Mouse (Mus musculus): Measurements from ENCODE around the gene Igsf9b.

Gene Igsf9b

GRCm38 (mm10) chr9:27289543-27290308, 9.3 kb upstream of the Igsf9b start:
- no peak for DNase-seq (ENCODE audit: low spot score)

GRCm38 (mm10) chr9:27294380-27294779, 4.6 kb upstream of the Igsf9b start:
- DNase-seq (ENCODE audit: low spot score), result no peak

- DNase-seq (ENCODE audit: low spot score), result no peak
These were observed 533 bp downstream of the Igsf9b start for GRCm38 (mm10) chr9:27299286-27300187.

GRCm38 (mm10) chr9:27300188-27300691, 1.2 kb downstream of the Igsf9b start:
- no peak for DNase-seq (ENCODE audit: low spot score)

- no peak for DNase-seq (ENCODE audit: low spot score)
These were observed 1.7 kb downstream of the Igsf9b start for GRCm38 (mm10) chr9:27300698-27301097.

GRCm38 (mm10) chr9:27301486-27301885, 2.5 kb downstream of the Igsf9b start:
- DNase-seq (ENCODE audit: low spot score), result no peak

GRCm38 (mm10) chr9:27302291-27302690, 3.3 kb downstream of the Igsf9b start:
- no peak for DNase-seq (ENCODE audit: low spot score)

- no peak for DNase-seq (ENCODE audit: low spot score)
These were observed 4.8 kb downstream of the Igsf9b start for GRCm38 (mm10) chr9:27303571-27304484.

GRCm38 (mm10) chr9:27304485-27305102, 5.6 kb downstream of the Igsf9b start:
- no peak for DNase-seq (ENCODE audit: low spot score)

- no peak for DNase-seq (ENCODE audit: low spot score)
These were observed 6.5 kb downstream of the Igsf9b start for GRCm38 (mm10) chr9:27305502-27305901.

GRCm38 (mm10) chr9:27306642-27307041, 7.6 kb downstream of the Igsf9b start:
- DNase-seq (ENCODE audit: low spot score), result no peak

GRCm38 (mm10) chr9:27307265-27307664, 8.3 kb downstream of the Igsf9b start:
- no peak for DNase-seq (ENCODE audit: low spot score)

GRCm38 (mm10) chr9:27308045-27308444, 9.0 kb downstream of the Igsf9b start:
- DNase-seq (ENCODE audit: low spot score), result no peak

- DNase-seq (ENCODE audit: low spot score), result no peak
These were observed 9.6 kb downstream of the Igsf9b start for GRCm38 (mm10) chr9:27308561-27308960.

GRCm38 (mm10) chr9:27310005-27310404, 11.0 kb downstream of the Igsf9b start:
- no peak for DNase-seq (ENCODE audit: low spot score)

GRCm38 (mm10) chr9:27313427-27313826, 14.4 kb downstream of the Igsf9b start:
- no peak for DNase-seq (ENCODE audit: low spot score)

GRCm38 (mm10) chr9:27321267-27321666, 22.3 kb downstream of the Igsf9b start:
- DNase-seq (ENCODE audit: low spot score), result no peak

- no peak for DNase-seq (ENCODE audit: low spot score)
These were observed 23.3 kb downstream of the Igsf9b start for GRCm38 (mm10) chr9:27322277-27322676.

GRCm38 (mm10) chr9:27323412-27323811, 24.4 kb downstream of the Igsf9b start:
- no peak for DNase-seq (ENCODE audit: low spot score)

- DNase-seq (ENCODE audit: low spot score), result peak; percentile 56
These were observed 26.9 kb downstream of the Igsf9b start for GRCm38 (mm10) chr9:27325920-27326319.

GRCm38 (mm10) chr9:27327558-27327957, 28.6 kb downstream of the Igsf9b start:
- no peak for DNase-seq (ENCODE audit: low spot score)

Measured in layer of hippocampus, adult 9-10 months (tissue).